Mouse (Mus musculus) liver, embryonic 13.5 days (tissue): Measurements from ENCODE around the gene Car2. TPM values are rescaled to one million over a fixed set of nuclear protein-coding genes. Genes with fewer than 3 reads are reported as not detected.

Experiments
- ATAC-seq: fragments of 200-750 bp; cut with Nextera tagmentation; 2 replicates; pipeline ENCODE4 v1.8.0; 2017; ENCODE audit warnings: low read depth, mild to moderate bottlenecking, moderate number of reproducible peaks, moderate library complexity
- DNase-seq: peaks from one replicate; pipeline ENCODE4 v3.0.0; 2022
- H3K27ac ChIP-seq: fragments of 300-500 bp; sonication (generic); 2 replicates; pipeline ENCODE4 v1.5.1; 2015; ENCODE audit warnings: moderate library complexity, mild to moderate bottlenecking, inconsistent platforms
- H3K27me3 ChIP-seq: fragments of 300-500 bp; sonication (generic); 2 replicates; pipeline ENCODE4 v1.6.1; 2015; ENCODE audit warnings: mild to moderate bottlenecking, inconsistent platforms
- H3K36me3 ChIP-seq: fragments of 300-500 bp; sonication (generic); 2 replicates; pipeline ENCODE4 v1.6.1; 2015; ENCODE audit warnings: mild to moderate bottlenecking, inconsistent platforms
- H3K4me1 ChIP-seq: fragments of 300-500 bp; sonication (generic); replicated peaks from 2 replicates; pipeline ENCODE4 v1.6.1; 2015; ENCODE audit warnings: inconsistent platforms
- H3K4me2 ChIP-seq: fragments of 300-500 bp; sonication (generic); 2 replicates; pipeline ENCODE4 v1.6.1; 2015; ENCODE audit warnings: inconsistent platforms, mild to moderate bottlenecking, moderate library complexity
- H3K4me3 ChIP-seq: fragments of 300-500 bp; sonication (generic); replicated peaks from 2 replicates; pipeline ENCODE4 v1.5.1; 2015; ENCODE audit warnings: mild to moderate bottlenecking, inconsistent platforms
- H3K9ac ChIP-seq: fragments of 300-500 bp; sonication (generic); 2 replicates; pipeline ENCODE4 v1.6.1; 2015; ENCODE audit warnings: mild to moderate bottlenecking, inconsistent platforms
- H3K9me3 ChIP-seq: fragments of 300-500 bp; sonication (generic); replicated peaks from 2 replicates; pipeline ENCODE4 v1.6.1; 2016; ENCODE audit warnings: inconsistent platforms
- WGBS: fragments of 180-500 bp; shearing (Covaris S2); methylation state at CpG from one replicate; pipeline ENCODE4 v1.1.7; 2015; ENCODE audit not compliant: insufficient replicate concordance; 5-methylcytosine and 5-hydroxymethylcytosine counted together
- polyA plus RNA-seq: library from polyadenylated mRNA; unstranded; fragments of >200 nt; fragmentation: Nextera tagmentation; extraction: Ambion mirVana; gene quantifications from 2 replicates; pipeline ENCODE4 v1.2.1, GENCODE M21; 2015

Car2 gene
- polyA plus RNA-seq, result 2,501 and 2,750 TPM in 2 replicates

GRCm38 (mm10) chr3:14886102-14887098 is at the start of gene Car2:
TSS of gene Car2 (plus strand) at chr3:14886273.
- Histone ChIP-seq H3K27ac (peak within 1 kb of the TSS; percentile 99), H3K36me3 (peaks cover 39% of the 10 kb centered on the region), H3K4me3 (peak within 1 kb of the TSS; percentile 88), H3K27me3 (no peaks in the 10 kb centered on the region), H3K9me3 (no peaks in the 10 kb centered on the region), H3K9ac (peak within 1 kb of the TSS; percentile 98), H3K4me1 (peaks cover 42% of the 10 kb centered on the region), H3K4me2 (peak within 1 kb of the TSS; percentile 79)
- peak; percentile 93 for ATAC-seq
- under 1% methylated on average over 94 of the region's 95 CpGs for WGBS
- DNase-seq, result peak; percentile 87

- H3K9ac ChIP-seq, result no peak overlapping the region
- no peak overlapping the region for H3K4me2 ChIP-seq
- DNase-seq, result no peak
- no peaks in the 10 kb centered on the region for H3K4me1 ChIP-seq
- no peaks in the 10 kb centered on the region for H3K36me3 ChIP-seq
- ATAC-seq, result 0 out of 2 replicates have a peak, but pooled peaks have one; percentile 29
- 78% methylated on average over 1 of the region's 1 CpGs for WGBS
- no peaks in the 10 kb centered on the region for H3K27me3 ChIP-seq
- H3K27ac ChIP-seq, result no peak overlapping the region
- no peaks in the 10 kb centered on the region for H3K9me3 ChIP-seq
- no peak overlapping the region for H3K4me3 ChIP-seq
These were observed 47.1 kb upstream of the Car2 start for GRCm38 (mm10) chr3:14838936-14839335.

GRCm38 (mm10) chr3:14839466-14840118 is 46.5 kb upstream of the Car2 start:
- DNase-seq, result no peak
- Histone ChIP-seq H3K9me3 (no peaks in the 10 kb centered on the region), H3K27ac (no peak overlapping the region), H3K4me3 (no peak overlapping the region), H3K27me3 (no peaks in the 10 kb centered on the region), H3K4me1 (no peaks in the 10 kb centered on the region), H3K36me3 (no peaks in the 10 kb centered on the region), H3K4me2 (no peak overlapping the region), H3K9ac (no peak overlapping the region)
- ATAC-seq, result no peak
- 48% methylated on average over 3 of the region's 3 CpGs for WGBS

GRCm38 (mm10) chr3:14848587-14849254 is 37.4 kb upstream of the Car2 start:
- H3K4me3 ChIP-seq, result no peak overlapping the region
- H3K4me1 ChIP-seq, result no peaks in the 10 kb centered on the region
- no peaks in the 10 kb centered on the region for H3K9me3 ChIP-seq
- ATAC-seq (no peak), DNase-seq (no peak)
- no peaks in the 10 kb centered on the region for H3K36me3 ChIP-seq
- 64% methylated on average over 2 of the region's 2 CpGs for WGBS
- H3K9ac ChIP-seq, result no peak overlapping the region
- H3K27ac ChIP-seq, result no peak overlapping the region
- H3K4me2 ChIP-seq, result no peak overlapping the region
- no peaks in the 10 kb centered on the region for H3K27me3 ChIP-seq

- H3K4me1 ChIP-seq, result no peaks in the 10 kb centered on the region
- no peak overlapping the region for H3K4me3 ChIP-seq
- WGBS, result 66% methylated on average over 5 of the region's 5 CpGs
- no peak overlapping the region for H3K9ac ChIP-seq
- no peak overlapping the region for H3K4me2 ChIP-seq
- DNase-seq (no peak), ATAC-seq (no peak)
- H3K27ac ChIP-seq, result no peak overlapping the region
- no peaks in the 10 kb centered on the region for H3K36me3 ChIP-seq
- H3K27me3 ChIP-seq, result no peaks in the 10 kb centered on the region
- no peaks in the 10 kb centered on the region for H3K9me3 ChIP-seq
These were observed 32.1 kb upstream of the Car2 start for GRCm38 (mm10) chr3:14853966-14854365.

- Histone ChIP-seq H3K4me1 (no peaks in the 10 kb centered on the region), H3K27ac (no peak overlapping the region), H3K4me2 (no peak overlapping the region), H3K9me3 (no peaks in the 10 kb centered on the region), H3K36me3 (no peaks in the 10 kb centered on the region), H3K4me3 (no peak overlapping the region), H3K27me3 (no peaks in the 10 kb centered on the region), H3K9ac (no peak overlapping the region)
- ATAC-seq, result no peak
- DNase-seq, result no peak
- 56% methylated on average over 1 of the region's 1 CpGs for WGBS
These were observed 31.6 kb upstream of the Car2 start for GRCm38 (mm10) chr3:14854446-14854845.

- Histone ChIP-seq H3K9ac (no peak overlapping the region), H3K4me2 (no peak overlapping the region), H3K27me3 (peaks cover 13% of the 10 kb centered on the region), H3K4me1 (no peaks in the 10 kb centered on the region; the same call in 1 of the 2 replicates), H3K36me3 (no peaks in the 10 kb centered on the region), H3K27ac (no peak overlapping the region), H3K4me3 (no peak overlapping the region), H3K9me3 (no peaks in the 10 kb centered on the region)
- WGBS, result 61% methylated on average over 3 of the region's 3 CpGs
- DNase-seq (no peak), ATAC-seq (no peak)
These were observed 28.2 kb upstream of the Car2 start for GRCm38 (mm10) chr3:14857874-14858273.

- WGBS, result 54% methylated on average over 3 of the region's 3 CpGs
- no peak for ATAC-seq
- Histone ChIP-seq H3K36me3 (no peaks in the 10 kb centered on the region), H3K4me2 (no peak overlapping the region), H3K9me3 (no peaks in the 10 kb centered on the region), H3K4me3 (no peak overlapping the region), H3K9ac (no peak overlapping the region), H3K4me1 (no peaks in the 10 kb centered on the region; the same call in none of the 2 replicates), H3K27ac (no peak overlapping the region), H3K27me3 (peaks cover 27% of the 10 kb centered on the region)
- no peak for DNase-seq
These were observed 25.8 kb upstream of the Car2 start for GRCm38 (mm10) chr3:14860291-14860690.

- H3K9me3 ChIP-seq, result no peaks in the 10 kb centered on the region
- H3K27ac ChIP-seq, result no peak overlapping the region
- ATAC-seq, result no peak
- H3K36me3 ChIP-seq, result no peaks in the 10 kb centered on the region
- H3K4me1 ChIP-seq, result no peaks in the 10 kb centered on the region; the same call in none of the 2 replicates
- WGBS, result 47% methylated on average over 1 of the region's 1 CpGs
- H3K4me2 ChIP-seq, result no peak overlapping the region
- DNase-seq, result no peak
- H3K4me3 ChIP-seq, result no peak overlapping the region
- H3K9ac ChIP-seq, result no peak overlapping the region
- H3K27me3 ChIP-seq, result peaks cover 27% of the 10 kb centered on the region
These were observed 24.9 kb upstream of the Car2 start for GRCm38 (mm10) chr3:14861165-14861564.

GRCm38 (mm10) chr3:14861787-14862186 is 24.3 kb upstream of the Car2 start:
- Histone ChIP-seq H3K4me1 (no peaks in the 10 kb centered on the region; the same call in none of the 2 replicates), H3K4me3 (no peak overlapping the region), H3K9ac (no peak overlapping the region), H3K4me2 (no peak overlapping the region), H3K27me3 (peaks cover 27% of the 10 kb centered on the region), H3K9me3 (no peaks in the 10 kb centered on the region), H3K36me3 (no peaks in the 10 kb centered on the region), H3K27ac (no peak overlapping the region)
- DNase-seq (no peak), ATAC-seq (no peak)
- WGBS, result 52% methylated on average over 4 of the region's 4 CpGs

GRCm38 (mm10) chr3:14862654-14863021 is 23.4 kb upstream of the Car2 start:
- no peak overlapping the region for H3K27ac ChIP-seq
- peak; percentile 35; the same call in 1 of the 2 replicates for ATAC-seq
- 3% methylated on average over 9 of the region's 9 CpGs for WGBS
- no peak overlapping the region for H3K9ac ChIP-seq
- peak overlapping the region; percentile 41 for H3K4me3 ChIP-seq
- DNase-seq, result no peak
- H3K4me2 ChIP-seq, result peak overlapping the region; percentile 58
- H3K4me1 ChIP-seq, result no peaks in the 10 kb centered on the region; the same call in none of the 2 replicates
- peaks cover 27% of the 10 kb centered on the region for H3K27me3 ChIP-seq
- H3K36me3 ChIP-seq, result no peaks in the 10 kb centered on the region
- H3K9me3 ChIP-seq, result no peaks in the 10 kb centered on the region
